ENCODE assay signal across 8 mouse cellular contexts in the genomic region with DNA sequence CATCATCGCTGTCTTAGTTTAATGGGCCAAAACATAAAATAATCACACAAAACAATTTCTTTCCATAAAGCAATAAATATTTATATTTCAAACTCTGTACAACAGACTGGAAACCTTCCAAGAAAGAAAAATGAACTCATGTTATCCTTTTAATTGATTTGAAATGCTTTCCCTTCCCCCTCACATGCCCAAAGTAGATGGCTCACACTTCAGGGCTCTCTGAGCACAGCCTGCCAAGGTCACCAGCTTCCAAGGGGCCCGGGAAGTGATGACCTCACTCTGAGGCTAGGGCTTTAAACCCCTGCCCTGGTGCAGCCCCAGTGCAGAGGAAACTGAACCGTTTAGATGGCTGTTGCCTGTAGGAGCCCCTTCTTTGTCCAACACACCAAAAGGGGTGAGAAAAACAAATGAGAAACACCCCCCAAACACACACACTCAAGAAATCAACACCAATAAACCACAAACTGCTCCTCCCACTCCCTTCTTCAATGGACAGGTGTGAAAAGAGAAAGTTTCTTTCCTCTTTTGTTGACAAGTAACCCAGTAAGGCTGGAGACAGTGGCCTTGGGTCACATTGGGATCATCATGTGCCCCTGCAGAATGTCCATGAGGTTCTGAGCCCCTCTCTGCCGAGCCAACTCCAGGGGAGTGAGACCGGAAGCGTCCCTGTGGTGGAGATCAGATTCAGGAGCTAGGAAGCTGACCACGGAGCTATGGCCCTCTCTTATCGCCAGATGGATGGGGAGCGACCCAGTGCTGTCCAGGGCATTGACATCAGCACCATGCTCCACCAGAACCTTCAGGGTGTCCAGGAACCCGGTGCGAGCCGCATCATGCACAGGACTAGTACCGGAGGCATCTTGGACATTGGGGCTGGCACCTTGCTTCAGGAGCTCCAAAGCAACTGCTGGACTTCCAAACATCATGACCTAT. TPM values are rescaled to one million over a fixed set of nuclear protein-coding genes. Genes with fewer than 3 reads are reported as not detected.
DNase-seq lines count a peak whose midpoint lies in the region; ATAC-seq and TF ChIP-seq lines count a peak whose summit lies in the region.

No protein-coding gene starts in this region.

- intact Hi-C loops in left cerebral cortex, postnatal 25 days (cut with DNase I) = no loop called here

- H3K4me3 ChIP-seq in layer of hippocampus, adult 2 months = peak overlapping the region; percentile 71
- peak overlapping the region; percentile 18 for H3K4me3 ChIP-seq in bone marrow macrophage, adult 2 months (ENCODE audit: insufficient read depth, low read length)
- H3K4me3 ChIP-seq in hindbrain, embryonic 12.5 days = peak overlapping the region; percentile 81
- peak overlapping the region; percentile 76 for H3K4me3 ChIP-seq in lung, postnatal 0 days (ENCODE audit: low read depth, low read length)
- peak overlapping the region; percentile 84 for H3K4me3 ChIP-seq in thymus, adult 2 months (ENCODE audit: control insufficient read depth, insufficient read depth, low read length)

- WGBS in hindbrain, embryonic 12.5 days = 79% methylated on average over 13 of the region's 13 CpGs
- 71% methylated on average over 13 of the region's 13 CpGs for WGBS in lung, postnatal 0 days
- 57% methylated on average over 13 of the region's 13 CpGs for WGBS in thymus, adult 2 months

- H3K9ac ChIP-seq in hindbrain, embryonic 12.5 days = peak overlapping the region; percentile 78
- no peak overlapping the region for H3K9ac ChIP-seq in lung, postnatal 0 days (replicated peaks; ENCODE audit: low read depth)

- H3K27ac ChIP-seq in layer of hippocampus, adult 2 months = peak overlapping the region; percentile 93
- peak overlapping the region; percentile 71 for H3K27ac ChIP-seq in bone marrow macrophage, adult 2 months (ENCODE audit: insufficient read depth, low read depth, low read length)
- H3K27ac ChIP-seq in hindbrain, embryonic 12.5 days = peak overlapping the region; percentile 85
- H3K27ac ChIP-seq in lung, postnatal 0 days (ENCODE audit: low read length) = peak overlapping the region; percentile 84
- H3K27ac ChIP-seq in thymus, adult 2 months (ENCODE audit: control insufficient read depth, insufficient read depth, low read length) = peak overlapping the region; percentile 87

- TF ChIP-seq EP300 in lung, postnatal 0 days (IDR thresholded peaks at IDR 0.05) = peak; percentile 52; the same call in 1 of the 2 replicates

- no peak for DNase-seq in layer of hippocampus, adult 2 months (ENCODE audit: low spot score in 2 of 2)
- DNase-seq in layer of hippocampus, postnatal 10 days (ENCODE audit: low spot score in 2 of 2) = no peak
- DNase-seq in lung, postnatal 0 days (ENCODE audit: low spot score) = peak; percentile 67
- DNase-seq in thymus, adult 2 months = peak; percentile 63
- no peak for DNase-seq in yolk sac, embryonic 10.5 days (ENCODE audit: low spot score)
- DNase-seq in left cerebral cortex, postnatal 25 days (ENCODE audit: low spot score in 2 of 2) = no peak

- H3K36me3 ChIP-seq in hindbrain, embryonic 12.5 days = peaks cover 17% of the 10 kb centered on the region
- H3K36me3 ChIP-seq in lung, postnatal 0 days (ENCODE audit: insufficient read depth, low read length) = no peaks in the 10 kb centered on the region
- H3K36me3 ChIP-seq in thymus, adult 2 months (ENCODE audit: control insufficient read depth, insufficient read depth, low read length) = peaks cover 2% of the 10 kb centered on the region; the same call in 1 of the 2 replicates

- peak overlapping the region; percentile 71 for H3K4me2 ChIP-seq in hindbrain, embryonic 12.5 days (replicated peaks)
- H3K4me2 ChIP-seq in lung, postnatal 0 days (replicated peaks; ENCODE audit: low read depth, low read length) = peak overlapping the region; percentile 78

- TF ChIP-seq CTCF in layer of hippocampus, adult 2 months (conservative IDR thresholded peaks at IDR 0.05) = no peak
- TF ChIP-seq CTCF in bone marrow macrophage, adult 2 months (IDR thresholded peaks at IDR 0.05; ENCODE audit: low read depth, low read length) = no peak
- TF ChIP-seq CTCF in lung, postnatal 0 days (IDR thresholded peaks at IDR 0.05) = no peak
- no peak for TF ChIP-seq CTCF in thymus, adult 2 months (IDR thresholded peaks at IDR 0.05; ENCODE audit: borderline replicate concordance, control insufficient read depth, extremely low read depth, insufficient read depth, low read length, poor library complexity)

- no peaks in the 10 kb centered on the region for H3K9me3 ChIP-seq in hindbrain, embryonic 12.5 days (replicated peaks)
- no peaks in the 10 kb centered on the region for H3K9me3 ChIP-seq in lung, postnatal 0 days (ENCODE audit: low read length)

- no peak for ATAC-seq in hindbrain, embryonic 12.5 days (ENCODE audit: low FRiP score)
- ATAC-seq in lung, postnatal 0 days = no peak

- H3K27me3 ChIP-seq in hindbrain, embryonic 12.5 days = no peaks in the 10 kb centered on the region
- no peaks in the 10 kb centered on the region for H3K27me3 ChIP-seq in lung, postnatal 0 days (replicated peaks; ENCODE audit: insufficient read depth, low read length)
- no peaks in the 10 kb centered on the region for H3K27me3 ChIP-seq in thymus, adult 2 months (ENCODE audit: control insufficient read depth, insufficient read depth, low read length)

- TF ChIP-seq POLR2A in bone marrow macrophage, adult 2 months (IDR thresholded peaks at IDR 0.05; ENCODE audit: borderline replicate concordance, low read depth, low read length) = no peak
- no peak for TF ChIP-seq POLR2A in thymus, adult 2 months (IDR thresholded peaks at IDR 0.05; ENCODE audit: control insufficient read depth, extremely low read depth, insufficient read depth, low read length, poor library complexity)

- peaks cover 23% of the 10 kb centered on the region for H3K4me1 ChIP-seq in bone marrow macrophage, adult 2 months (ENCODE audit: control insufficient read depth, insufficient read depth, low read length)
- peaks cover 32% of the 10 kb centered on the region for H3K4me1 ChIP-seq in hindbrain, embryonic 12.5 days
- H3K4me1 ChIP-seq in lung, postnatal 0 days (ENCODE audit: insufficient read depth, low read depth, low read length) = peaks cover 19% of the 10 kb centered on the region
- peaks cover 17% of the 10 kb centered on the region for H3K4me1 ChIP-seq in thymus, adult 2 months (replicated peaks; ENCODE audit: control insufficient read depth, insufficient read depth, low read length)

RNA-seq across cellular contexts. Expression of a gene that starts 0.9 kb away (rescaled TPM):
- total RNA-seq in layer of hippocampus, adult 2 months (2021) = 10 to 100 TPM; 45.1 to 46.6 TPM
- 10 to 100 TPM; 37.7 to 39.2 TPM for total RNA-seq in layer of hippocampus, postnatal 10 days (2021)
- 26.4 and 28.6 TPM in 2 replicates for polyA plus RNA-seq in bone marrow macrophage, adult 2 months (2012; ENCODE audit: insufficient read depth, insufficient read length, missing spikeins)
- polyA plus RNA-seq in hindbrain, embryonic 12.5 days (2016; fragmentation: Nextera tagmentation; extraction: Ambion mirVana) = 18.1 and 23.6 TPM in 2 replicates
- polyA plus RNA-seq in lung, postnatal 0 days (2015; fragmentation: Nextera tagmentation; extraction: Ambion mirVana) = 8.9 and 11.9 TPM in 2 replicates
- 56.5 and 57.9 TPM in 2 replicates for polyA plus RNA-seq in thymus, adult 2 months (2012; rRNA removed)
- 10 to 100 TPM; 34.6 to 35.7 TPM for total RNA-seq in left cerebral cortex, postnatal 25 days (2021)

RNA-seq across cellular contexts. Expression of a gene that starts 2.5 kb away (rescaled TPM):
- total RNA-seq in layer of hippocampus, adult 2 months (2021) = 10 to 100 TPM; 53.7 to 54.4 TPM
- 10 to 100 TPM; 66.7 to 69.5 TPM for total RNA-seq in layer of hippocampus, postnatal 10 days (2021)
- polyA plus RNA-seq in bone marrow macrophage, adult 2 months (2012; ENCODE audit: insufficient read depth, insufficient read length, missing spikeins) = 33.1 and 33.7 TPM in 2 replicates
- polyA plus RNA-seq in hindbrain, embryonic 12.5 days (2016; fragmentation: Nextera tagmentation; extraction: Ambion mirVana) = 72.0 and 72.7 TPM in 2 replicates
- 33.9 and 34.9 TPM in 2 replicates for polyA plus RNA-seq in lung, postnatal 0 days (2015; fragmentation: Nextera tagmentation; extraction: Ambion mirVana)
- polyA plus RNA-seq in thymus, adult 2 months (2012; rRNA removed) = 319 and 330 TPM in 2 replicates
- total RNA-seq in left cerebral cortex, postnatal 25 days (2021) = 10 to 100 TPM; 54.4 to 58.4 TPM

RNA-seq across cellular contexts. Expression of a gene that starts 23.5 kb away (rescaled TPM):
- total RNA-seq in layer of hippocampus, adult 2 months (2021) = under 1 TPM; 0.41 to 0.76 TPM
- 1 to 10 TPM in 1 of 2 experiments, under 1 TPM in 1; 0.45 to 1.3 TPM for total RNA-seq in layer of hippocampus, postnatal 10 days (2021)
- not detected in 2 replicates for polyA plus RNA-seq in bone marrow macrophage, adult 2 months (2012; ENCODE audit: insufficient read depth, insufficient read length, missing spikeins)
- 3.2 and 7.6 TPM in 2 replicates for polyA plus RNA-seq in hindbrain, embryonic 12.5 days (2016; fragmentation: Nextera tagmentation; extraction: Ambion mirVana)
- polyA plus RNA-seq in lung, postnatal 0 days (2015; fragmentation: Nextera tagmentation; extraction: Ambion mirVana) = 35.9 and 36.4 TPM in 2 replicates
- 9.6 and 11.1 TPM in 2 replicates for polyA plus RNA-seq in thymus, adult 2 months (2012; rRNA removed)
- total RNA-seq in left cerebral cortex, postnatal 25 days (2021) = 1 to 10 TPM in 1 of 2 experiments, under 1 TPM in 1; 0.89 to 1.3 TPM

RNA-seq across cellular contexts. Expression of a gene that starts 23.6 kb away (rescaled TPM):
- total RNA-seq in layer of hippocampus, adult 2 months (2021) = 10 to 100 TPM; 39.8 to 40.2 TPM
- 10 to 100 TPM; 28.8 to 29.4 TPM for total RNA-seq in layer of hippocampus, postnatal 10 days (2021)
- polyA plus RNA-seq in bone marrow macrophage, adult 2 months (2012; ENCODE audit: insufficient read depth, insufficient read length, missing spikeins) = 10.8 and 11.8 TPM in 2 replicates
- 43.4 and 46.8 TPM in 2 replicates for polyA plus RNA-seq in hindbrain, embryonic 12.5 days (2016; fragmentation: Nextera tagmentation; extraction: Ambion mirVana)
- polyA plus RNA-seq in lung, postnatal 0 days (2015; fragmentation: Nextera tagmentation; extraction: Ambion mirVana) = 36.4 and 40.0 TPM in 2 replicates
- 84.3 and 87.7 TPM in 2 replicates for polyA plus RNA-seq in thymus, adult 2 months (2012; rRNA removed)
- 10 to 100 TPM; 40.7 to 49.2 TPM for total RNA-seq in left cerebral cortex, postnatal 25 days (2021)

RNA-seq across cellular contexts. Expression of a gene that starts 31.8 kb away (rescaled TPM):
- total RNA-seq in layer of hippocampus, adult 2 months (2021) = 10 to 100 TPM; 50.7 to 52.6 TPM
- 10 to 100 TPM; 62.2 to 63.6 TPM for total RNA-seq in layer of hippocampus, postnatal 10 days (2021)
- polyA plus RNA-seq in bone marrow macrophage, adult 2 months (2012; ENCODE audit: insufficient read depth, insufficient read length, missing spikeins) = 48.8 and 55.0 TPM in 2 replicates
- polyA plus RNA-seq in hindbrain, embryonic 12.5 days (2016; fragmentation: Nextera tagmentation; extraction: Ambion mirVana) = 86.8 and 93.2 TPM in 2 replicates
- 155 and 165 TPM in 2 replicates for polyA plus RNA-seq in lung, postnatal 0 days (2015; fragmentation: Nextera tagmentation; extraction: Ambion mirVana)
- 477 and 505 TPM in 2 replicates for polyA plus RNA-seq in thymus, adult 2 months (2012; rRNA removed)
- 10 to 100 TPM; 43.9 to 51.4 TPM for total RNA-seq in left cerebral cortex, postnatal 25 days (2021)

Comparison
In these comparisons a context has a peak if more than half of its experiments do, and no peak if none do; other contexts are left out.
1. DNase-seq: peak in lung, postnatal 0 days (single experiment) and thymus, adult 2 months (single experiment); none in layer of hippocampus, adult 2 months (0 of 2), layer of hippocampus, postnatal 10 days (0 of 2), yolk sac, embryonic 10.5 days (single experiment) and left cerebral cortex, postnatal 25 days (0 of 2).
2. H3K4me3 ChIP-seq: peak in every context shown above with its lines; median percentile 84 in thymus, adult 2 months; 81 in hindbrain, embryonic 12.5 days; 76 in lung, postnatal 0 days; 71 in layer of hippocampus, adult 2 months; 18 in bone marrow macrophage, adult 2 months.
3. Peak in every context shown above with its lines, with median percentiles within 50 percentile points of each other: H3K27ac ChIP-seq.